In genomic region chr2:31239833-31240232, GRCm38 (mm10) we compare ENCODE assay signal across 9 mouse cellular contexts. TPM values are rescaled to one million over a fixed set of nuclear protein-coding genes. Genes with fewer than 3 reads are reported as not detected.
DNase-seq lines count a peak whose midpoint lies in the region; ATAC-seq and TF ChIP-seq lines count a peak whose summit lies in the region.
"Had no signal": no experiment of that assay in that cellular context is flagged by ENCODE, and none has a peak within 500 bp of the region (broad histone marks: within the 10 kb centered on the region; RNA-seq: fewer than 3 reads in every experiment).

No protein-coding gene starts in this region.

- H3K9ac ChIP-seq in lung, embryonic 15.5 days, result no peak overlapping the region
- H3K9ac ChIP-seq in hindbrain, embryonic 14.5 days, result no peak overlapping the region

- H3K9me3 ChIP-seq in lung, embryonic 15.5 days, result no peaks in the 10 kb centered on the region
- no peaks in the 10 kb centered on the region for H3K9me3 ChIP-seq in hindbrain, embryonic 14.5 days (ENCODE audit: control insufficient read depth, low read length)

- peak; percentile 52 for DNase-seq in adrenal gland, postnatal 14 days
- DNase-seq in adrenal gland, adult 8-10 months, result no peak
- no peak for DNase-seq in lung, postnatal 10 days
- DNase-seq in hindbrain, embryonic 14.5 days (ENCODE audit: low spot score), result no peak
- DNase-seq: kidney, postnatal 10 days had no signal

- H3K27me3 ChIP-seq in lung, embryonic 15.5 days, result peaks cover 11% of the 10 kb centered on the region; the same call in 1 of the 2 replicates
- H3K27me3 ChIP-seq in hindbrain, embryonic 14.5 days (ENCODE audit: control insufficient read depth, insufficient read depth, low read length), result peaks cover 4% of the 10 kb centered on the region; the same call in 1 of the 2 replicates
- no peaks in the 10 kb centered on the region for H3K27me3 ChIP-seq in myocyte (ENCODE audit: control insufficient read depth, insufficient read depth, insufficient read length)

- peaks cover 22% of the 10 kb centered on the region for H3K4me1 ChIP-seq in lung, embryonic 15.5 days
- H3K4me1 ChIP-seq in hindbrain, embryonic 14.5 days (replicated peaks; ENCODE audit: control insufficient read depth, insufficient read depth, low read length), result peaks cover 6% of the 10 kb centered on the region; the same call in 1 of the 2 replicates

- no peak overlapping the region for H3K4me3 ChIP-seq in lung, embryonic 15.5 days
- no peak overlapping the region for H3K4me3 ChIP-seq in hindbrain, embryonic 14.5 days (replicated peaks; ENCODE audit: low read length)
- peak overlapping the region; percentile 10 for H3K4me3 ChIP-seq in myocyte

- WGBS in lung, embryonic 15.5 days, result 72% methylated on average over 6 of the region's 6 CpGs
- WGBS in hindbrain, embryonic 14.5 days, result 85% methylated on average over 6 of the region's 6 CpGs

- H3K79me2 ChIP-seq in myocyte (ENCODE audit: control insufficient read depth, insufficient read depth), result no peaks in the 10 kb centered on the region

- no peak overlapping the region for H3ac ChIP-seq in myocyte (ENCODE audit: control insufficient read depth, insufficient read length)

- H3K27ac ChIP-seq in lung, embryonic 15.5 days, result no peak overlapping the region
- H3K27ac ChIP-seq in hindbrain, embryonic 14.5 days, result no peak overlapping the region

- peak overlapping the region; percentile 43; the same call in 1 of the 2 replicates for H3K4me2 ChIP-seq in lung, embryonic 15.5 days
- H3K4me2 ChIP-seq in hindbrain, embryonic 14.5 days (replicated peaks), result 0 out of 2 replicates have a peak overlapping the region, but pooled peaks have one; percentile 37
- H3K4me2 ChIP-seq in myocyte (ENCODE audit: low read depth), result peak overlapping the region; percentile 61

- no peaks in the 10 kb centered on the region for H3K36me3 ChIP-seq in lung, embryonic 15.5 days
- no peaks in the 10 kb centered on the region for H3K36me3 ChIP-seq in hindbrain, embryonic 14.5 days (replicated peaks; ENCODE audit: control insufficient read depth, insufficient read depth)
- H3K36me3 ChIP-seq in myocyte (ENCODE audit: control insufficient read depth, insufficient read depth), result no peaks in the 10 kb centered on the region

- no peak for TF ChIP-seq POLR2A in myocyte (IDR thresholded peaks at IDR 0.05; ENCODE audit: insufficient read length, low read depth)

- no peak for ATAC-seq in lung, embryonic 15.5 days (ENCODE audit: borderline replicate concordance, extremely low read depth, low FRiP score, low TSS enrichment)
- no peak for ATAC-seq in hindbrain, embryonic 14.5 days (ENCODE audit: low FRiP score)
- ATAC-seq in megakaryocyte progenitor cell, adult 5-6 weeks (replicated peaks; ENCODE audit: poor library complexity), result no peak
- ATAC-seq in granulocyte monocyte progenitor cell, adult 5-6 weeks (replicated peaks; ENCODE audit: poor library complexity, severe bottlenecking), result no peak

TF ChIP-seq in myocyte, 11 proteins besides CTCF, POLR2A, EP300 and RAD21:
- TF ChIP-seq CEBPB (IDR thresholded peaks at IDR 0.05; ENCODE audit: insufficient read depth, poor library complexity, severe bottlenecking) (no peak), E2F4 (IDR thresholded peaks at IDR 0.05; ENCODE audit: insufficient read depth) (no peak), MAX (IDR thresholded peaks at IDR 0.05; ENCODE audit: low read depth) (no peak), SRF (IDR thresholded peaks at IDR 0.05; ENCODE audit: control insufficient read depth, insufficient read length, low read depth) (no peak), POLR2AphosphoS2 (IDR thresholded peaks at IDR 0.05; ENCODE audit: insufficient read length, low read depth) (no peak), USF1 (IDR thresholded peaks at IDR 0.05; ENCODE audit: low read depth) (no peak), TCF3 (IDR thresholded peaks at IDR 0.05; ENCODE audit: insufficient read length, low read depth) (no peak), REST (IDR thresholded peaks at IDR 0.05; ENCODE audit: insufficient read depth, insufficient read length) (no peak), MYOG (IDR thresholded peaks at IDR 0.05; ENCODE audit: control insufficient read depth in 1 of 3, insufficient read depth in 1 of 3, insufficient read length in 2 of 3, low read depth in 2 of 3) (no peak), TCF12 (IDR thresholded peaks at IDR 0.05; ENCODE audit: insufficient read depth, poor library complexity, severe bottlenecking) (no peak), MYOD1 (IDR thresholded peaks at IDR 0.05; ENCODE audit: control insufficient read depth in 1 of 3, insufficient read length in 2 of 3, low read depth in 2 of 3) (no peak)

RNA-seq across cellular contexts. Expression of gene Ncs1, which starts 5.8 kb away (rescaled TPM):
- total RNA-seq in adrenal gland, postnatal 14 days (2021), result 3.4 and 4.2 TPM in 2 replicates
- total RNA-seq in adrenal gland, adult 8-10 months (2022), result 10 to 100 TPM in 2 of 4 experiments, 1 to 10 TPM in 2; 4.4 to 11.0 (median 7.7) TPM
- polyA plus RNA-seq in lung, embryonic 15.5 days (2015; fragmentation: Nextera tagmentation; extraction: Ambion mirVana), result 17.1 and 17.4 TPM in 2 replicates
- 213 TPM in 2 replicates for polyA plus RNA-seq in hindbrain, embryonic 14.5 days (2014; fragmentation: Nextera tagmentation; extraction: Ambion mirVana)
- 36.1 TPM for polyA plus RNA-seq in myocyte (2012; fragmentation: generic; extraction: Trizol)
- 1.2 and 2.3 TPM in 2 replicates for total RNA-seq in megakaryocyte progenitor cell, adult 5-6 weeks (2015)
- total RNA-seq in megakaryocyte progenitor cell, adult 5-6 weeks (2017), result 1.7 TPM in 2 replicates
- total RNA-seq in granulocyte monocyte progenitor cell, adult 5-6 weeks (2014; fragmentation: Nextera tagmentation), result 2.1 and 4.6 TPM in 2 replicates
- 2.5 and 3.2 TPM in 2 replicates for total RNA-seq in granulocyte monocyte progenitor cell, adult 5-6 weeks (2017)
